Mouse (Mus musculus): ENCODE results near the gene Gm13128. TPM values are rescaled to one million over a fixed set of nuclear protein-coding genes. Genes with fewer than 3 reads are reported as not detected.
"Not testable (repeated sequence)": the region's sequence is repeated elsewhere in the genome, so short reads cannot be mapped to it uniquely, and the experiment has no call there.

The Gm13128 gene
- not detected in 2 replicates for polyA plus RNA-seq (2015; fragmentation: Nextera tagmentation; extraction: Ambion mirVana)

DNA sequence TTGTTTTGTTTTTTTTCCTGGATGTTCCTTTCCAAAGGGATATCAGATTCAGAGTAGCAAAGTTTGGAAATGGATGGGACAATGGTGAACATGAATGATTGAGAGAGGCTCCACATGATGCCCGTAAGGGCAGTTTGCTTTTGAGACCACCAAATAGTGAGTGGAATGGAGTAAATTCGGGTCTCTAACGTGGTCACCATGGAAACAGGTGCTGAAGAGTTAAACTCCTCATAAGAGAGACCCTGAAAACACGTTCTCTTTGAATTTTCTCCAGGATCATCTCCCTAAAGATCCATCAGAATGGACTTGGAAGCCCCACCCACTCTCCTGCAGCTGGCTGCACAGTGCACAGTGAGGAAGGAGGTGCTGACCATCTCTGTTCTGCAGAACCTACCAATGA, at the start of gene Gm13128:
Gm13128 (plus strand) TSS at position 301 of the 400 bp plus-strand sequence.
- not testable (repeated sequence) for H3K27ac ChIP-seq; H3K9me3 ChIP-seq (replicated peaks); H3K27me3 ChIP-seq; H3K4me3 ChIP-seq; H3K4me1 ChIP-seq; H3K4me2 ChIP-seq; H3K9ac ChIP-seq; H3K36me3 ChIP-seq (ENCODE audit: poor library complexity, severe bottlenecking); ATAC-seq
- WGBS, result 58% methylated on average over 4 of the region's 4 CpGs

DNA sequence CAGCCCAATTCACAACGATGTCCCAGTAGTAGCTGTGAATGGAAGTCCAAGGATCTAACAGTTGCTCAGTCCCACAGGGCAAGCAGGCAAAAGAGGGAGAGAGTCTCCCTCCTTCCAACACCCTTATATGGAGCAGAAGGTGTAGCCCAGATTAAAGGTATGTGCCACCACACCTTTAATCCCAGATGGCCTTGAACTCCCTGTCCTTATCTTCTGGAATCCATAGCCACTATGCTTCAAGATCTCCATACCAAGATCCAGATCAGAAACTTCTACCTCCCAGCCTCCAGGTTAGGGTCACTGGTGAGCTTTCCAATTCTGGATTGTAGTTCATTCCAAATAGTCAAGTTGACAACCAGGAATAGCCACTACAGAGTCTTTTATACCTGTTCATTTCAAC, 49.7 kb upstream of the Gm13128 start, which contains the start of gene Pramel5:
Pramel5 (minus strand) TSS at position 101 of the 400 bp plus-strand sequence.
- H3K4me3 ChIP-seq; H3K9ac ChIP-seq; H3K4me1 ChIP-seq; H3K4me2 ChIP-seq; H3K27ac ChIP-seq; H3K36me3 ChIP-seq (ENCODE audit: poor library complexity, severe bottlenecking); ATAC-seq; H3K27me3 ChIP-seq: not testable (repeated sequence)
- 40% methylated on average over 1 of the region's 1 CpGs for WGBS
- peaks cover 31% of the 10 kb centered on the region for H3K9me3 ChIP-seq (replicated peaks)

DNA sequence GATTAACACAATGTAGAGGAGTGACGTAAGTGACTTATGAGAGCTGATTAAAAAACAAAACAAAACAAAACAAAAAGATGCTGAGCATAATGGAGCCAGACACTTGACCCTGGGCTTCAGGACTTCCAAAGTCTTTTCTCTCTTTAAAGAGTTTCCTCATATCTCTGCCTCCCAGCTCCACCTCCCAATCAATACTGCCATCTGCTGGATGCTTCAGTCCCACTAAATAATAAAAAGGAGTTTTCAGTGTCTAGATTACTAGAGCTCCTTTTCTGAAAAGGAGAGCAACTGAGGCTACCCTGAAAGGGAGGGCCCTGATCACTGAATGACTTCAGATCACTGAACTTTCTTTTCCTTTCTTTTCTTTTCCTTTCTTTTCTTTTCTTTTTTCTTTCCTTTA, 30.6 kb upstream of the Gm13128 start:
- not testable (repeated sequence) for H3K4me1 ChIP-seq; H3K36me3 ChIP-seq (ENCODE audit: poor library complexity, severe bottlenecking); H3K4me3 ChIP-seq; H3K27me3 ChIP-seq; H3K27ac ChIP-seq; H3K4me2 ChIP-seq; ATAC-seq; H3K9ac ChIP-seq
- peaks cover 16% of the 10 kb centered on the region; the same call in 1 of the 2 replicates for H3K9me3 ChIP-seq (replicated peaks)
- 55% methylated on average over 1 of the region's 1 CpGs for WGBS

GRCm38 (mm10) chr4:144312666-144313460, 17.2 kb upstream of the Gm13128 start:
- 79% methylated on average over 2 of the region's 2 CpGs for WGBS
- not testable (repeated sequence) for H3K27me3 ChIP-seq; H3K9ac ChIP-seq; H3K36me3 ChIP-seq (ENCODE audit: poor library complexity, severe bottlenecking); H3K4me1 ChIP-seq; H3K4me3 ChIP-seq; ATAC-seq; H3K27ac ChIP-seq; H3K4me2 ChIP-seq; H3K9me3 ChIP-seq (replicated peaks)

DNA sequence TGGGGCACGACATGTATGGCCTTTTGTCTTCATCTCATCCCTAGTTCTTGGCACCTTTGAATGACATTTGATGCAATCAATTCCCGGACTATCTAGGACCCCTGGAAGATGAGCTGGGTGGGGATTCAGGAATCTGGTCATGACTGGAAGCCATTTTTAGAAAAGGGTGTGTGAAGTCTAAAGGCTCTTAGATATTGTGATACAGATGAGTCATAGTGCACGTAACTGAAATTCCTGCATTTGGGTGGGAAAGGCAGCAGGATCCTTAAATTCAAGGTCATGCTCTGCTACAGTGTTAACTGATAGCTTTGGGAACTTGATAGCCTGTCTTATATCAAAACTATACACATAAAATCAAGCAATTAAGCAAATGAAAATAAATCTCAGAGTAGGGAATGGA, 5.8 kb downstream of the Gm13128 start:
- H3K4me2 ChIP-seq; H3K4me3 ChIP-seq; H3K9ac ChIP-seq; H3K27ac ChIP-seq; H3K27me3 ChIP-seq; H3K9me3 ChIP-seq (replicated peaks); H3K4me1 ChIP-seq; ATAC-seq; H3K36me3 ChIP-seq (ENCODE audit: poor library complexity, severe bottlenecking): not testable (repeated sequence)
- WGBS, result 79% methylated on average over 3 of the region's 3 CpGs

DNA sequence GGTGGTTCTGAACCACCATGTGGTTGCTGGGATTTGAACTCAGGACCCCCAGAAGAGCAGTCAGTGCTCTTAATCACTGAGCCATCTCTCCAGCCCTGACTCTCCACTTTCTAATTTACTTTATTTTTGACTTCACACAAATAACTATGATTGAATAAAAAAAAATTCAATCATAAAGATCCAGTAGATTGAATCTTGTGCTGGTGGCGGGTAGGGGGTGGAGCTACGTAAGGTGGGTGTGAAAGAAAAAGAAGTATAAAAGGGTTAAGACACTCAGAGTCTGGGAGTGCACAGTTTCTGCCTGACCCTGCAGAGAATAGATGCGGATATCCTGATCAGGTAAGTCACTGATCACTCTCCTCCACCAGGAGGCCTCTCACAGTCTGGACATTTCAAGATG, 27.6 kb downstream of the Gm13128 start, which contains the start of gene Gm13119:
Gm13119 (plus strand) TSS at position 301 of the 400 bp plus-strand sequence.
- H3K27ac ChIP-seq; H3K27me3 ChIP-seq; ATAC-seq; H3K4me2 ChIP-seq; H3K9ac ChIP-seq; H3K4me1 ChIP-seq; H3K4me3 ChIP-seq; H3K36me3 ChIP-seq (ENCODE audit: poor library complexity, severe bottlenecking): not testable (repeated sequence)
- WGBS, result 92% methylated on average over 3 of the region's 3 CpGs
- peaks cover 44% of the 10 kb centered on the region for H3K9me3 ChIP-seq (replicated peaks)

DNA sequence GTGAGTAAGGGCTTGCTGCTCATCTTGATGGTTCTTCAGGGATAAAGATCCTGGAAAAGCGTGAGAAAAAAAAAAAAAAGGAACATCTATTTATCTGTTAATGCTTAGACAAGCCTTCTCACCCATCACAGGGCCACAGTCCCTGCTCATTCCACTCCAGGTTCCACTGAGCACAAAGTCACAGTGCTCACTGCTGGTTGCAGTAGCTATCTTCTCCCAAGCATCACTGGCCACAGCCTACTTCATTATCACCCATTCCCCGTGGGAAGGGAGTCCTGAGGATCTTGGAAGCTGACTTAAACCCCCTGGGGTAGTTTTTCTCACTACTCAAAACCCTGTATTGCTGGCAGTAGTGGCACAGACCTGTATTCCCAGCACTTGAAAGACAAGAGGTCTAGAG, 47.9 kb downstream of the Gm13128 start, which contains the start of gene Pramef20:
Pramef20 (minus strand) TSS at position 23 of the 400 bp plus-strand sequence.
- H3K27me3 ChIP-seq, result no peaks in the 10 kb centered on the region
- H3K9me3 ChIP-seq (replicated peaks), result peaks cover 58% of the 10 kb centered on the region
- H3K4me3 ChIP-seq, result no peak within 1 kb of the TSS
- H3K36me3 ChIP-seq (ENCODE audit: poor library complexity, severe bottlenecking), result no peaks in the 10 kb centered on the region
- H3K9ac ChIP-seq, result no peak within 1 kb of the TSS
- no peak within 1 kb of the TSS for H3K4me2 ChIP-seq
- no peak within 1 kb of the TSS for H3K27ac ChIP-seq
- no peak for ATAC-seq
- H3K4me1 ChIP-seq, result no peaks in the 10 kb centered on the region
- WGBS, result 47% methylated on average over 2 of the region's 2 CpGs

Other genes with a start within 250 kb of the Gm13128 start
- gene Gm13102, start 223.8 kb upstream of the Gm13128 start, polyA plus RNA-seq (2015; fragmentation: Nextera tagmentation; extraction: Ambion mirVana), result not detected in 2 replicates
- not detected in 2 replicates for gene Oog3, start 167.6 kb upstream of the Gm13128 start, polyA plus RNA-seq (2015; fragmentation: Nextera tagmentation; extraction: Ambion mirVana)
- not detected in 2 replicates for gene Oog2, start 139.5 kb upstream of the Gm13128 start, polyA plus RNA-seq (2015; fragmentation: Nextera tagmentation; extraction: Ambion mirVana)
- gene C87977, start 116.9 kb upstream of the Gm13128 start, polyA plus RNA-seq (2015; fragmentation: Nextera tagmentation; extraction: Ambion mirVana), result not detected in 2 replicates
- gene Pramel5, start 49.8 kb upstream of the Gm13128 start, polyA plus RNA-seq (2015; fragmentation: Nextera tagmentation; extraction: Ambion mirVana), result not detected in 2 replicates
- not detected in 2 replicates for gene Gm13119, start 27.7 kb downstream of the Gm13128 start, polyA plus RNA-seq (2015; fragmentation: Nextera tagmentation; extraction: Ambion mirVana)
- not detected in 2 replicates for gene Pramef20, start 47.7 kb downstream of the Gm13128 start, polyA plus RNA-seq (2015; fragmentation: Nextera tagmentation; extraction: Ambion mirVana)
- not detected in 2 replicates for gene Pramef12, start 78.2 kb downstream of the Gm13128 start, polyA plus RNA-seq (2015; fragmentation: Nextera tagmentation; extraction: Ambion mirVana)
- not detected in 2 replicates for gene 1700012P22Rik, start 108.5 kb downstream of the Gm13128 start, polyA plus RNA-seq (2015; fragmentation: Nextera tagmentation; extraction: Ambion mirVana)
- gene Gm9944, start 123.1 kb downstream of the Gm13128 start, polyA plus RNA-seq (2015; fragmentation: Nextera tagmentation; extraction: Ambion mirVana), result not detected in 2 replicates
- not detected in 2 replicates for gene Aadacl3, start 133.5 kb downstream of the Gm13128 start, polyA plus RNA-seq (2015; fragmentation: Nextera tagmentation; extraction: Ambion mirVana)
- not detected in 2 replicates for gene 9430007A20Rik, start 189.6 kb downstream of the Gm13128 start, polyA plus RNA-seq (2015; fragmentation: Nextera tagmentation; extraction: Ambion mirVana)
- not detected in 2 replicates for gene Gm13124, start 234.9 kb downstream of the Gm13128 start, polyA plus RNA-seq (2015; fragmentation: Nextera tagmentation; extraction: Ambion mirVana)